Mouse (Mus musculus) T-helper 2 cell (primary cell): ENCODE data around the gene Chst11.

Experiments
- in situ Hi-C: fragments of 300-600 bp; cut with MboI, MseI; formaldehyde crosslinking; loops from one replicate; pipeline ENCODE4 v1.15.1; 2025; ENCODE audit warnings: high pct_unique_total_duplicates

Chst11 gene

GRCm38 (mm10) chr10:83209388-83209787 lies 224.1 kb downstream of the Chst11 start:
- in situ Hi-C loops, result no loop called here

DNA sequence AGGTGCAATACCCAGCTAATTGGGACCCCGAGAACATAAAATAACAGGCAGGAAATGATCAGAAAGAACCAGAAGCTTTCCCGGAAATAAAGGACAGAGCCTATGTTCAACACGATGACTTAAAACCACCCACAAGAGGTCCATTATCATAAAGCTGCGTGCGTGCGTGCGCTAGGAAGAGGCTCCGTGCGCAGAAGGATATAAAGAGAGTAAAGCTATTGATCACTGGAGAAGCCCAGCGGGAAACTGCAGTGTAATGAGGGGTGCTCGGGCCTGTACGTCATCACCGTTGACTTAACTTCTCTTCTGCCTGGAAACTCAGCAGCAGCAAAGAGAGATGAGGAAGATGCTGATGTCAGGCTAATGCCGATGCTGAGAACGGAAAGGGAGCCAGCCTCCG lies 224.8 kb downstream of the Chst11 start:
- in situ Hi-C loops, result no loop called here

DNA sequence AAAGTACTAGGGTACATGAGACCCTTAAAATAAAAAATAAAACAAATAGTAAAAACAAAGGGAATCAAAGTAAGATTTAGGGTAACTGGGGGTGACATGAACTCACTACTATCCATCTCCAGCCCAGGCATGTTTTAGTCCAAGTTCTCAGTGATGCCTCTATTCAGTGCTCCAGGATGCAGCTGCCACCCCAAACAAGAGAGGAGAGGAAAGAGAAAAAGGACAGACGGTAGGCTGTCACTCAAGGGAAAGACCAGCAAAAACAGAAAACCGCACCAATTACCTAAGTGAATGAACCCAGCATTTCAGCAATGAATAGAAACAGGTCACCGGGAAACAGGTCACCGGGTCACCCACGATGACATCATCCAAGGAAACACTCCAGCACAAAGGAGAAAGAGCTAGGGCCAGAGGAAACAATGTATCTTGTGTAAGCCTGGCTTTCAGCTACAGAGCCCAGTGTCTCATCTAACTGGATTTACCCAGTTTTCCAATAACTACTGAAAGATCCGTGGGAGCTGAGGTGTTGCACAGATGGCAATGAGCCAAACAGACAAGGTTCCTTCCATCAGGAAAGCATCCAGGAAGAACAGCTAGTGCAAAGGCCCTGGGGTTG lies 225.8 kb downstream of the Chst11 start:
- in situ Hi-C loops, result no loop called here

DNA sequence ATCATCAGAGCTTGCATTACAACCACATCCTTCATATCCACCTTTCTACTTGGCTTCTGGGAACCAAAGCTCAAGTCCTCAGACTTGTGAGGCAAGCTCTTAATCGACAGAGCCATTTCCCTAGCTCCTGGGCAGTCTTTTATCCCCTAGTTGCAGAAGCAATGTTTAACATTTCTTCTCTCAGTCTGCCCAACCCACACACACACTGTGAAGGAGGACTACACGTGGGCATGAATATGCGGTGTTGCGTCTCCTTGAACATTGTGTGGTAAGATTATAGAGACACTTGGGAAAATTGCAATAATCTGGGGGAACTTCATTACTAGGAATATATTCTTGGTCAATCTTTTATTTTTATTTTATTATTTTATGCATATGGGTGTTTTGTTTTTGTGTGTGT lies 227.3 kb downstream of the Chst11 start:
- in situ Hi-C loops, result no loop called here

DNA sequence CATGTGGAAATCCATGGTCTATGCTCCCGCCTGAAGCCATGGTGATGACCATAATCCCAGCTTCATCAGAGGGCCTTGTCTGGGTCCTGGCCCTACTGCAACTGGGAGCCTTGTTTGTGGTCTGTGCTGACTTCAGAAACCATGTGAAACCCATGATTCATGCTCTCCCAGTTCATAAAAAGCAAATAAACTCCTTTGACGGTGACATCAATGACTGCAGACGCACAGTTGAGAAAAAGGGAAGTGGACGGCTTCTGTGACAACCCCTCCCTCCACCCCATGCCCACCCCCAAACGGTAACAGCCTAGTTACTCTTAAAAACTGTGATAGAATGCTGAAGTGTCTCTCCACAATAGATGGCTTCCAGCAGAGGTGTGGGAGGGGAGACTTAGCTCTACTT lies 230.3 kb downstream of the Chst11 start:
- in situ Hi-C loops, result no loop called here

- in situ Hi-C loops, result no loop called here
Observed at GRCm38 (mm10) chr10:83217256-83217655, 232.0 kb downstream of the Chst11 start.

DNA sequence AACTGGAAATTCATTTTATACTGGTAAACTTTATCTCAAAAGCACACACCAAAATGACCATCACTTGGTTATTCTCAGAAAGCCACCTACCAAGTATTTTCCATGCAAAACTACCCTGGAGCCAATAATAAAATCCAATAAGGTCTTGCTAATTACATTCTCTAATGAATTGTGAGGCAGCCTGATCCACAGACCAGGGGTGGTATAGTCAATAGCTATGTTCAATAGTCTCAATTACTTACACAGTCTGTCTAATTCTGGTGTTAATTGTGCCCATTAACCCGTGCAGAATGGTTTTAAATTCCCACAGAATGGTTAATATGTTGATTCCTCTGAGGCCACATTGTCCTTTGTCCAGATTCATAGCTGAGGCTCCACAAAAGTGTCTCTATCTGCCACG lies 233.5 kb downstream of the Chst11 start:
- in situ Hi-C loops, result no loop called here

- in situ Hi-C loops, result no loop called here
Observed at GRCm38 (mm10) chr10:83219729-83220128, 234.4 kb downstream of the Chst11 start.

DNA sequence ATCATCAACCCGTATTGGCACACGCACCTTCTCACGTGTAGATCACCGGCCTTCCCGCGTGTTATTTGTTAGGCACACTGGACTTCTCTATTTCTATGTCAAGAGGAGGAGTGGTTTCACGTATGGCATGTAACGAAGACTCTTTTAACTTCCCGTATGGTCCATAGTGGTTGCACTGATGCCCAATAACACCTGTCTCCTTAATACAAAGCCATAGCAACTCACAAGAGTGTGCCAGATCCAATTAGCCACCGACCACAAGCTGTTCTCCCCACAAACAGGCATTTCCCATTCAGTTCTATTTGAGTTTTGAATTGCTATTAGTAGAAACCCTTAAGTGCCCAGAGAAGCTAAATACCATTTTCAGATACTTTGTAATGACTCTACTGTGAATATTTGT lies 234.9 kb downstream of the Chst11 start:
- in situ Hi-C loops, result no loop called here

- in situ Hi-C loops, result no loop called here
Observed at GRCm38 (mm10) chr10:83220847-83221246, 235.5 kb downstream of the Chst11 start.

GRCm38 (mm10) chr10:83224999-83225398 lies 239.7 kb downstream of the Chst11 start:
- in situ Hi-C loops, result no loop called here

GRCm38 (mm10) chr10:83228626-83229025 lies 243.3 kb downstream of the Chst11 start:
- in situ Hi-C loops, result no loop called here

- in situ Hi-C loops, result no loop called here
Observed at GRCm38 (mm10) chr10:83233967-83234366, 248.7 kb downstream of the Chst11 start.

GRCm38 (mm10) chr10:83234391-83234790 lies 249.1 kb downstream of the Chst11 start:
- in situ Hi-C loops, result no loop called here

GRCm38 (mm10) chr10:83242106-83242686 lies 256.9 kb downstream of the Chst11 start:
- in situ Hi-C loops, result no loop called here

DNA sequence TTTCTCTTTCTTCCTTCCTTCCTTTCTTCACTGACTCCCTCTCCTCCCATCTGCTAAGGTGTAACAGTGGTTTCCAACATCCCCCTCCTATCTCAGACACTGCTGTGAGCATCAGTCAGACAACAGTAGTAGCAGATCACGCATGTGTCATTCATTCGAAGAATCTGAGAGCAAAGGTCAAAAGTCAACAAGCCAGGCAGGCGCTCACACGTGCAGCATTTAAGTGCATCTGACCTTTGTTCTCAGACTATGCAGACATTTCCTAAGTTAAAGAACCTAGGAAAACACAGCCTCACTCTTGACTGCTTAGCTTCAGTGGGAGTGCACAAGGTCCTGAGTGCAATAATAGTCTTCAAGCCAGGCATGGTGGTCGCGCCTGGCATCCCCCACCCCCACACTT lies 258.8 kb downstream of the Chst11 start:
- in situ Hi-C loops, result no loop called here
